Mouse (Mus musculus) hindbrain, embryonic 11.5 days (tissue): Measurements from ENCODE around the gene Mcf2l. TPM values are rescaled to one million over a fixed set of nuclear protein-coding genes. Genes with fewer than 3 reads are reported as not detected.

Experiments
- ATAC-seq: fragments of 200-750 bp; cut with Nextera tagmentation; 2 replicates; pipeline ENCODE4 v1.8.0; 2017; ENCODE audit warnings: mild to moderate bottlenecking, moderate TSS enrichment, moderate library complexity; ENCODE audit not compliant: low FRiP score
- DNase-seq: peaks from one replicate; pipeline ENCODE4 v3.0.0-alpha.2; 2015; ENCODE audit warnings: low spot score
- H3K27ac ChIP-seq: fragments of 300-500 bp; sonication (generic); 2 replicates; pipeline ENCODE4 v1.5.1; 2014; ENCODE audit warnings: mild to moderate bottlenecking, low read depth, low read length
- H3K27me3 ChIP-seq: fragments of 300-500 bp; sonication (generic); 2 replicates; pipeline ENCODE4 v1.6.1; 2014; ENCODE audit warnings: mild to moderate bottlenecking, low read length, moderate library complexity, mixed read lengths; ENCODE audit not compliant: control insufficient read depth, insufficient read depth
- H3K36me3 ChIP-seq: fragments of 300-500 bp; sonication (generic); 2 replicates; pipeline ENCODE4 v1.6.1; 2014; ENCODE audit warnings: mild to moderate bottlenecking, low read length, moderate library complexity, mixed read lengths; ENCODE audit not compliant: control insufficient read depth, insufficient read depth
- H3K4me1 ChIP-seq: fragments of 300-500 bp; sonication (generic); replicated peaks from 2 replicates; pipeline ENCODE4 v1.6.1; 2014; ENCODE audit warnings: low read length, mixed read lengths; ENCODE audit not compliant: control insufficient read depth, insufficient read depth
- H3K4me2 ChIP-seq: fragments of 300-500 bp; sonication (generic); replicated peaks from 2 replicates; pipeline ENCODE4 v1.6.1; 2014; ENCODE audit warnings: mild to moderate bottlenecking, low read depth, low read length
- H3K4me3 ChIP-seq: fragments of 300-500 bp; sonication (generic); 2 replicates; pipeline ENCODE4 v1.5.1; 2014; ENCODE audit warnings: low read depth, low read length
- H3K9ac ChIP-seq: fragments of 300-500 bp; sonication (generic); 2 replicates; pipeline ENCODE4 v1.6.1; 2014; ENCODE audit warnings: low read depth, low read length
- H3K9me3 ChIP-seq: fragments of 300-500 bp; sonication (generic); 2 replicates; pipeline ENCODE4 v1.6.1; 2016; ENCODE audit warnings: low read length; ENCODE audit not compliant: control insufficient read depth
- WGBS: fragments of 180-500 bp; shearing (Covaris S2); extraction: QIAGEN DNeasy Blood & Tissue Kit; methylation state at CpG from one replicate; pipeline ENCODE4 v1.1.7; 2014; 5-methylcytosine and 5-hydroxymethylcytosine counted together
- polyA plus RNA-seq: library from polyadenylated mRNA; unstranded; fragments of >200 nt; fragmentation: Nextera tagmentation; extraction: Ambion mirVana; gene quantifications from 2 replicates; pipeline ENCODE4 v1.2.1, GENCODE M21; 2014

Mcf2l gene
- polyA plus RNA-seq, 1 experiment from 2014 or later: 54.4 TPM

- Histone ChIP-seq H3K27ac (no peak overlapping the region), H3K4me2 (no peak overlapping the region), H3K4me3 (no peak overlapping the region), H3K9me3 (no peaks in the 10 kb centered on the region), H3K27me3 (no peaks in the 10 kb centered on the region), H3K4me1 (no peaks in the 10 kb centered on the region), H3K36me3 (no peaks in the 10 kb centered on the region), H3K9ac (no peak overlapping the region)
- WGBS: 61% methylated on average over 6 of the region's 6 CpGs
- no peak; the same call in 1 of the 2 replicates for ATAC-seq
- no peak for DNase-seq
Measured at GRCm38 (mm10) chr8:12865790-12866189, 7.8 kb upstream of the Mcf2l start.

- Histone ChIP-seq H3K27ac (no peak overlapping the region), H3K27me3 (no peaks in the 10 kb centered on the region), H3K36me3 (no peaks in the 10 kb centered on the region), H3K9ac (no peak overlapping the region), H3K4me1 (peaks cover 4% of the 10 kb centered on the region), H3K4me3 (no peak overlapping the region), H3K9me3 (no peaks in the 10 kb centered on the region), H3K4me2 (no peak overlapping the region)
- 86% methylated on average over 3 of the region's 3 CpGs for WGBS
- no peak for DNase-seq
- no peak for ATAC-seq
Measured at GRCm38 (mm10) chr8:12869661-12870060, 3.9 kb upstream of the Mcf2l start.

GRCm38 (mm10) chr8:12870656-12871055, 3.0 kb upstream of the Mcf2l start:
- 82% methylated on average over 5 of the region's 5 CpGs for WGBS
- Histone ChIP-seq H3K27ac (peak overlapping the region; percentile 64), H3K4me3 (no peak overlapping the region), H3K4me2 (0 out of 2 replicates have a peak overlapping the region, but pooled peaks have one; percentile 3), H3K36me3 (no peaks in the 10 kb centered on the region), H3K27me3 (no peaks in the 10 kb centered on the region), H3K9me3 (no peaks in the 10 kb centered on the region), H3K4me1 (peaks cover 4% of the 10 kb centered on the region), H3K9ac (no peak overlapping the region)
- ATAC-seq: no peak
- no peak for DNase-seq

- Histone ChIP-seq H3K4me2 (no peak overlapping the region), H3K36me3 (no peaks in the 10 kb centered on the region), H3K4me1 (peaks cover 4% of the 10 kb centered on the region), H3K9ac (no peak overlapping the region), H3K4me3 (no peak overlapping the region), H3K9me3 (no peaks in the 10 kb centered on the region), H3K27ac (peak overlapping the region; percentile 64), H3K27me3 (no peaks in the 10 kb centered on the region)
- WGBS: under 1% methylated on average over 5 of the region's 5 CpGs
- DNase-seq: peak; percentile 69
- peak; percentile 52 for ATAC-seq
Measured at GRCm38 (mm10) chr8:12871461-12871860, 2.1 kb upstream of the Mcf2l start.

GRCm38 (mm10) chr8:12872983-12873356, 636 bp upstream of the Mcf2l start:
- H3K4me1 ChIP-seq: peaks cover 4% of the 10 kb centered on the region
- H3K4me2 ChIP-seq: peak overlapping the region; percentile 69
- DNase-seq (no peak), ATAC-seq (peak; percentile 3)
- no peaks in the 10 kb centered on the region for H3K36me3 ChIP-seq
- H3K9ac ChIP-seq: no peak overlapping the region
- H3K9me3 ChIP-seq: no peaks in the 10 kb centered on the region
- 8% methylated on average over 9 of the region's 9 CpGs for WGBS
- no peak overlapping the region for H3K27ac ChIP-seq
- H3K27me3 ChIP-seq: no peaks in the 10 kb centered on the region
- H3K4me3 ChIP-seq: peak overlapping the region; percentile 45

DNA sequence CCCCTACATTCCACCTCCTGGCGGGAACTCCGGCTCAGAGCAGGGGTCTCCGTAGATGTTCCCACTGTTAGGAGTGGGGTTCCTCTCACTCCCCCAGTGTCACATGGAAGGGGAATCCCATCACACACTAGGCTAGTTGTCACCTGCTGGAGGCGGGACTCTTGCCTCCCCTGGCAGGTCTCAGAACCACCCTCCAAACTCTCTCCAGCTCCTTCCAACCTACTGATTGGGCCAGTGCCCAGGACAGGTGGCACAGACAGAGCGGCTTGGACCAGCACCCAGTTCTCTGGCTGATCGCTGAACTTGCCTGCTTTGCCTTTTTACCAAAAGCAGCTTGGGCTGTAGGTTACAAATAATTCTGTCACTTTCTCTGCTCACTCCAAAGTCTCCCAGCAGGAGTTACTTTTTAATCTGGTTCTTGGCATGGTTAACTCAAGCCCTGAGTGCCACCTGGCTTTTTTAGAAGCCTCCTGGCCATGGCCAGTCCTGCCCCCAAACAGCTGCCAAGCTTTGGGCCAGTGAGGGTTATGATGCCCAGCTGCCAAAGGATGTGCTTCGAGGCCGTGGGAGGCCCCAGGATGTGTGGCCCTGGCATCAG, 687 bp downstream of the Mcf2l start:
- Histone ChIP-seq H3K9ac (peak overlapping the region; percentile 72), H3K36me3 (no peaks in the 10 kb centered on the region), H3K9me3 (no peaks in the 10 kb centered on the region), H3K27ac (0 out of 2 replicates have a peak overlapping the region, but pooled peaks have one; percentile 36), H3K4me1 (peaks cover 4% of the 10 kb centered on the region), H3K4me3 (peak overlapping the region; percentile 45), H3K4me2 (peak overlapping the region; percentile 69), H3K27me3 (no peaks in the 10 kb centered on the region)
- peak; percentile 40 for ATAC-seq
- WGBS: 18% methylated on average over 8 of the region's 8 CpGs
- no peak for DNase-seq

- Histone ChIP-seq H3K27ac (no peak overlapping the region), H3K4me1 (peaks cover 4% of the 10 kb centered on the region), H3K4me3 (peak overlapping the region; percentile 45; the same call in 1 of the 2 replicates), H3K9ac (no peak overlapping the region), H3K9me3 (no peaks in the 10 kb centered on the region), H3K36me3 (0 out of 2 replicates have a peak, but pooled peaks cover under 1% of the 10 kb centered on the region), H3K27me3 (no peaks in the 10 kb centered on the region), H3K4me2 (peak overlapping the region; percentile 69)
- ATAC-seq: no peak
- DNase-seq: no peak
- WGBS: 75% methylated on average over 4 of the region's 4 CpGs
Measured at GRCm38 (mm10) chr8:12874971-12875370, 1.4 kb downstream of the Mcf2l start.

DNA sequence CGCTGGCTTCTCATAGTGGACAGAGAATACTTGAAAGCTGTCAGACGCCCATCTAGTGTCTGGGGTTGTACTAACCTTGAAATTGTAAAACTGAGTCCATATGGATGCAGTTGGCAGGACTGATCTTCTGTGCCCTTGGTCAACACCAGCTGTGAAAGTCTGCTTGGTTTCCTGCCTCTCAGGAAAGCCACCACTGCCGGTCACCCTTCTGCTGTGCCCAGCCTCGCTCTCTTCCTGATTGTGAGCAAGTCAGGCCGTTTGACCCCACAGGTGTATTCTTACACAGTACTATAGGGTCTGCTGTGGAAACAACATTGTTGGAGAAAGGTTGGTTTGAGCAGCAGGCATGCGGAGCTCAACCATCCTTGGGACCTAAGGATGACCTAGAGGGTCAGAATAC, 3.5 kb downstream of the Mcf2l start:
- 0 out of 2 replicates have a peak, but pooled peaks cover 2% of the 10 kb centered on the region for H3K36me3 ChIP-seq

GRCm38 (mm10) chr8:12880163-12880562, 6.6 kb downstream of the Mcf2l start:
- no peak overlapping the region for H3K4me2 ChIP-seq
- ATAC-seq (no peak), DNase-seq (no peak)
- 87% methylated on average over 6 of the region's 6 CpGs for WGBS
- H3K36me3 ChIP-seq: 0 out of 2 replicates have a peak, but pooled peaks cover 2% of the 10 kb centered on the region
- no peak overlapping the region for H3K27ac ChIP-seq
- H3K9me3 ChIP-seq: no peaks in the 10 kb centered on the region
- H3K27me3 ChIP-seq: no peaks in the 10 kb centered on the region
- no peak overlapping the region for H3K4me3 ChIP-seq
- no peaks in the 10 kb centered on the region for H3K4me1 ChIP-seq
- H3K9ac ChIP-seq: no peak overlapping the region

More for the DNA sequence above, 3.5 kb downstream of the Mcf2l start:
- no peak overlapping the region for H3K27ac ChIP-seq
- no peak overlapping the region for H3K4me3 ChIP-seq
- no peak overlapping the region for H3K9ac ChIP-seq
- H3K9me3 ChIP-seq: no peaks in the 10 kb centered on the region
- no peak overlapping the region for H3K4me2 ChIP-seq
- no peaks in the 10 kb centered on the region for H3K27me3 ChIP-seq
- WGBS: 81% methylated on average over 6 of the region's 6 CpGs
- no peak for DNase-seq
- peaks cover 4% of the 10 kb centered on the region for H3K4me1 ChIP-seq
- ATAC-seq: no peak
